Mouse (Mus musculus) G1E (cell line): Measurements from ENCODE around the gene Srpk1.

Experiments
- CTCF ChIP-seq: IDR thresholded peaks from 2 replicates; pipeline ENCODE4 v1.5.1; 2012; ENCODE audit warnings: low read depth, low read length, inconsistent platforms, mixed read lengths
- GATA1 ChIP-seq: IDR thresholded peaks from 2 replicates; pipeline ENCODE4 v1.6.1; 2012; ENCODE audit warnings: borderline replicate concordance, low read length, inconsistent platforms, mixed read lengths
- POLR2AphosphoS5 ChIP-seq: IDR thresholded peaks from 2 replicates; pipeline ENCODE4 v1.6.1; 2012; ENCODE audit warnings: low read depth, low read length, inconsistent platforms; ENCODE audit not compliant: insufficient replicate concordance

DNA sequence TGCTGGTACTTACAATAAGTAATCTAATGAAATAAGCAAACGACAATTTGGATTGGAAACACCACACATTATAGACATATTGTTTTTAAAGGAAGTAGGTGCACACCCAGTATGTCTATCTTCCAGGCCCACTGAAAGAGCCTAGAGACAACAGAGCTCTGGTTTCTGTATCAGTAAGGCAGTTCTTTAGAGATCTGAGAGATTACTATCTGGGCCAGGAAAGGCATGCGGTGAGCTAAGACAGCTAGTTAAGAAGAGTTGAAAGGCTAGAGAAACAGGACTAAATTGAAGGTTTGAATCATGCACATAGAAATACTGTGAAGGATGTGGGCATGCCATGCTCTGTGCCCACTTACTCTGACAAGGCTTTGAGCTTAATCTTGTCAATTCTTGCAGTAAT is 9.9 kb downstream of the Srpk1 start:
- TF ChIP-seq CTCF: no peak
- no peak for TF ChIP-seq GATA1
- TF ChIP-seq POLR2AphosphoS5: no peak
